Mouse (Mus musculus) testis, adult 2 months (tissue): ENCODE results near the gene Rplp0. TPM values are rescaled to one million over a fixed set of nuclear protein-coding genes. Genes with fewer than 3 reads are reported as not detected.

Experiments used
- H3K27ac ChIP-seq: fragments of 200-500 bp; 2 replicates; pipeline ENCODE4 v1.5.1; 2012; ENCODE audit warnings: low read depth, low read length; ENCODE audit not compliant: control insufficient read depth, insufficient read depth
- H3K27me3 ChIP-seq: fragments of 200-500 bp; 2 replicates; pipeline ENCODE4 v1.6.1; 2012; ENCODE audit warnings: mild to moderate bottlenecking, low read length, moderate library complexity; ENCODE audit not compliant: control insufficient read depth, insufficient read depth
- H3K36me3 ChIP-seq: fragments of 200-500 bp; 2 replicates; pipeline ENCODE4 v1.6.1; 2012; ENCODE audit warnings: mild to moderate bottlenecking, low read length; ENCODE audit not compliant: control insufficient read depth, insufficient read depth
- H3K4me1 ChIP-seq: fragments of 200-500 bp; 2 replicates; pipeline ENCODE4 v1.6.1; 2012; ENCODE audit warnings: low read length; ENCODE audit not compliant: control insufficient read depth, insufficient read depth
- H3K4me3 ChIP-seq: fragments of 200-500 bp; 2 replicates; pipeline ENCODE4 v1.5.1; 2012; ENCODE audit warnings: low read depth, mild to moderate bottlenecking, low read length, moderate library complexity, mixed read lengths; ENCODE audit not compliant: control insufficient read depth
- CTCF ChIP-seq: fragments of 200-500 bp; IDR thresholded peaks from 2 replicates; pipeline ENCODE4 v1.5.1; 2012; ENCODE audit warnings: low read depth, mild to moderate bottlenecking, inconsistent platforms, low read length, moderate library complexity; ENCODE audit not compliant: control insufficient read depth, insufficient read depth, insufficient replicate concordance
- POLR2A ChIP-seq: fragments of 200-500 bp; IDR thresholded peaks from 2 replicates; pipeline ENCODE4 v1.6.1; 2012; ENCODE audit warnings: low read depth, mild to moderate bottlenecking, inconsistent platforms, low read length, moderate library complexity; ENCODE audit not compliant: control insufficient read depth
- polyA plus RNA-seq: library from polyadenylated mRNA; depleted of rRNA; stranded (reverse); fragments of >200 nt; gene quantifications from 2 replicates; pipeline ENCODE4 v1.2.3, GENCODE M21; 2012; rRNA removed

Rplp0 gene
- polyA plus RNA-seq, 1 experiment: 1,500 TPM

- Histone ChIP-seq H3K36me3 (peaks cover 17% of the 10 kb centered on the region), H3K4me3 (no peak overlapping the region), H3K27ac (no peak overlapping the region), H3K4me1 (no peaks in the 10 kb centered on the region), H3K27me3 (no peaks in the 10 kb centered on the region)
- TF ChIP-seq POLR2A (no peak), CTCF (no peak)
Measured at GRCm38 (mm10) chr5:115586166-115586565, 26.9 kb downstream of the Rplp0 start.

- peaks cover 17% of the 10 kb centered on the region for H3K36me3 ChIP-seq
- H3K4me3 ChIP-seq: no peak overlapping the region
- H3K27me3 ChIP-seq: no peaks in the 10 kb centered on the region
- H3K4me1 ChIP-seq: no peaks in the 10 kb centered on the region
- no peak overlapping the region for H3K27ac ChIP-seq
- TF ChIP-seq CTCF (no peak), POLR2A (no peak)
Measured at GRCm38 (mm10) chr5:115586780-115587179, 27.5 kb downstream of the Rplp0 start.

GRCm38 (mm10) chr5:115591028-115591427 is 31.8 kb downstream of the Rplp0 start:
- TF ChIP-seq POLR2A: no peak

GRCm38 (mm10) chr5:115591506-115591905 is 32.2 kb downstream of the Rplp0 start:
- Histone ChIP-seq H3K4me1 (no peaks in the 10 kb centered on the region), H3K27ac (no peak overlapping the region), H3K4me3 (no peak overlapping the region), H3K36me3 (peaks cover 15% of the 10 kb centered on the region), H3K27me3 (no peaks in the 10 kb centered on the region)
- TF ChIP-seq CTCF (no peak), POLR2A (no peak)

More at GRCm38 (mm10) chr5:115591028-115591427, 31.8 kb downstream of the Rplp0 start:
- Histone ChIP-seq H3K27me3 (no peaks in the 10 kb centered on the region), H3K36me3 (peaks cover 17% of the 10 kb centered on the region), H3K4me3 (no peak overlapping the region), H3K27ac (no peak overlapping the region), H3K4me1 (no peaks in the 10 kb centered on the region)

GRCm38 (mm10) chr5:115603561-115603960 is 44.3 kb downstream of the Rplp0 start:
- H3K36me3 ChIP-seq: no peaks in the 10 kb centered on the region; the same call in none of the 2 replicates

GRCm38 (mm10) chr5:115611566-115611965 is 52.3 kb downstream of the Rplp0 start:
- Histone ChIP-seq H3K36me3 (peaks cover 2% of the 10 kb centered on the region), H3K4me1 (peaks cover under 1% of the 10 kb centered on the region; the same call in 1 of the 2 replicates), H3K4me3 (no peak overlapping the region), H3K27ac (no peak overlapping the region), H3K27me3 (no peaks in the 10 kb centered on the region)
- TF ChIP-seq POLR2A (no peak), CTCF (no peak)

More at GRCm38 (mm10) chr5:115603561-115603960, 44.3 kb downstream of the Rplp0 start:
- TF ChIP-seq POLR2A: no peak
- no peak for TF ChIP-seq CTCF
- H3K27me3 ChIP-seq: no peaks in the 10 kb centered on the region
- no peak overlapping the region for H3K4me3 ChIP-seq
- peaks cover 9% of the 10 kb centered on the region for H3K4me1 ChIP-seq
- H3K27ac ChIP-seq: no peak overlapping the region

Other genes with a start within 250 kb of the Rplp0 start
- 43.9 and 45.5 TPM in 2 replicates for gene Srsf9, start 232.3 kb upstream of the Rplp0 start, polyA plus RNA-seq
- 11.6 and 16.0 TPM in 2 replicates for gene Gatc, start 218.3 kb upstream of the Rplp0 start, polyA plus RNA-seq
- 7.6 and 8.0 TPM in 2 replicates for gene Triap1, start 218.2 kb upstream of the Rplp0 start, polyA plus RNA-seq
- 619 and 765 TPM in 2 replicates for gene Cox6a1, start 210.5 kb upstream of the Rplp0 start, polyA plus RNA-seq
- gene Msi1, start 129.9 kb upstream of the Rplp0 start, polyA plus RNA-seq: 61.9 and 63.9 TPM in 2 replicates
- gene Pla2g1b, start 93.2 kb upstream of the Rplp0 start, polyA plus RNA-seq: 0.64 and 0.87 TPM in 2 replicates
- gene Sirt4, start 74.7 kb upstream of the Rplp0 start, polyA plus RNA-seq: 34.6 and 38.4 TPM in 2 replicates
- 81.6 and 82.6 TPM in 2 replicates for gene Pxn, start 52.8 kb upstream of the Rplp0 start, polyA plus RNA-seq
- gene Gcn1l1, start 5.8 kb downstream of the Rplp0 start, polyA plus RNA-seq: 67.7 and 77.1 TPM in 2 replicates
- gene Rab35, start 72.4 kb downstream of the Rplp0 start, polyA plus RNA-seq: 14.9 and 15.4 TPM in 2 replicates
- 13.2 and 14.0 TPM in 2 replicates for gene Bicdl1, start 172.2 kb downstream of the Rplp0 start, polyA plus RNA-seq